Mouse (Mus musculus) testis, adult 2 months (tissue): Measurements from ENCODE around the gene Ankrd13d. TPM values are rescaled to one million over a fixed set of nuclear protein-coding genes. Genes with fewer than 3 reads are reported as not detected.

ENCODE experiments used
- H3K27ac ChIP-seq: fragments of 200-500 bp; 2 replicates; pipeline ENCODE4 v1.5.1; 2012; ENCODE audit warnings: low read depth, low read length; ENCODE audit not compliant: control insufficient read depth, insufficient read depth
- H3K27me3 ChIP-seq: fragments of 200-500 bp; 2 replicates; pipeline ENCODE4 v1.6.1; 2012; ENCODE audit warnings: mild to moderate bottlenecking, low read length, moderate library complexity; ENCODE audit not compliant: control insufficient read depth, insufficient read depth
- H3K36me3 ChIP-seq: fragments of 200-500 bp; 2 replicates; pipeline ENCODE4 v1.6.1; 2012; ENCODE audit warnings: mild to moderate bottlenecking, low read length; ENCODE audit not compliant: control insufficient read depth, insufficient read depth
- H3K4me1 ChIP-seq: fragments of 200-500 bp; 2 replicates; pipeline ENCODE4 v1.6.1; 2012; ENCODE audit warnings: low read length; ENCODE audit not compliant: control insufficient read depth, insufficient read depth
- H3K4me3 ChIP-seq: fragments of 200-500 bp; 2 replicates; pipeline ENCODE4 v1.5.1; 2012; ENCODE audit warnings: low read depth, mild to moderate bottlenecking, low read length, moderate library complexity, mixed read lengths; ENCODE audit not compliant: control insufficient read depth
- CTCF ChIP-seq: fragments of 200-500 bp; IDR thresholded peaks from 2 replicates; pipeline ENCODE4 v1.5.1; 2012; ENCODE audit warnings: low read depth, mild to moderate bottlenecking, inconsistent platforms, low read length, moderate library complexity; ENCODE audit not compliant: control insufficient read depth, insufficient read depth, insufficient replicate concordance
- POLR2A ChIP-seq: fragments of 200-500 bp; IDR thresholded peaks from 2 replicates; pipeline ENCODE4 v1.6.1; 2012; ENCODE audit warnings: low read depth, mild to moderate bottlenecking, inconsistent platforms, low read length, moderate library complexity; ENCODE audit not compliant: control insufficient read depth
- polyA plus RNA-seq: library from polyadenylated mRNA; depleted of rRNA; stranded (reverse); fragments of >200 nt; gene quantifications from 2 replicates; pipeline ENCODE4 v1.2.3, GENCODE M21; 2012

Gene Ankrd13d
- polyA plus RNA-seq, 1 experiment, result 6.1 TPM

DNA sequence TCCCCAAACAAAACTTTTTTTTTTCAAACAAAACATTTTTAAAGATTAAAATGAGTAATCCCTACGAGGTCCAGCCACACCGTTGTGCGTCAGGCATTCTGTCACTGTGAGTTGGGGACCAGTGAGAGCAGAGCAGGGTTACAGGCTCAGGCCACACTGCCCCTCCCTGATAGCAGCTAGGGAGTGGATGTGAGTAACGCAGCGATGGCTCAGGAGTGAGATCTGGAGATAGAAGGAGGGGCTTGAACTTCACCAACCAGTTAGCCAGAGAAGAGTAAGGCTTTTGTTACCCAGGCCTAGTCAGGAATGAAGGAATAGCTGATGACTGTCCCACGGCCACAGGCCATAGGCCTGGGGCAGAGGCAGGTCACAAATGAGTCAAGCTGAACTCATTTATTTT, 38.2 kb downstream of the Ankrd13d start:
- TF ChIP-seq POLR2A (no peak), CTCF (no peak)
- Histone ChIP-seq H3K4me1 (no peaks in the 10 kb centered on the region), H3K27ac (no peak overlapping the region), H3K4me3 (no peak overlapping the region), H3K27me3 (no peaks in the 10 kb centered on the region), H3K36me3 (no peaks in the 10 kb centered on the region; the same call in 1 of the 2 replicates)

DNA sequence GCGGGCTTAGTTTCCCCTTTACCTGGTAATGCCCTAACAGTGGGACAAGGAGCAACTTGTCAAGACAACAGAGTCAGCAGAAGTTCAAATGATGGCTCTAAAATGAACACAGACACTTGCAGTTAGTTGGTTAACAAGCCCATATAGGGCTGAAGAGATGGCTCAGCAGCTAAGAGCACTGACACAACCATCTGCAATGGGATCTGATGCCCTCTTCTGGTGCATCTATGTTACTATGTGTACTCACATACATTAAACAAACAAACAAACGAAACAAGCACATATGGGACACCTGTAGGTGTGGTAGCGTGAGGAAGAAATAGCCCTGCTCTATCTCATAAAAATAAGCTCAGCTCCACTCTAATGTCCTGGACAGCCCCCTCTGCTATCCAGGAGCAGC, 40.5 kb downstream of the Ankrd13d start:
- Histone ChIP-seq H3K4me1 (no peaks in the 10 kb centered on the region), H3K4me3 (no peak overlapping the region), H3K27ac (no peak overlapping the region), H3K27me3 (no peaks in the 10 kb centered on the region), H3K36me3 (no peaks in the 10 kb centered on the region; the same call in 1 of the 2 replicates)
- TF ChIP-seq POLR2A (no peak), CTCF (no peak)

DNA sequence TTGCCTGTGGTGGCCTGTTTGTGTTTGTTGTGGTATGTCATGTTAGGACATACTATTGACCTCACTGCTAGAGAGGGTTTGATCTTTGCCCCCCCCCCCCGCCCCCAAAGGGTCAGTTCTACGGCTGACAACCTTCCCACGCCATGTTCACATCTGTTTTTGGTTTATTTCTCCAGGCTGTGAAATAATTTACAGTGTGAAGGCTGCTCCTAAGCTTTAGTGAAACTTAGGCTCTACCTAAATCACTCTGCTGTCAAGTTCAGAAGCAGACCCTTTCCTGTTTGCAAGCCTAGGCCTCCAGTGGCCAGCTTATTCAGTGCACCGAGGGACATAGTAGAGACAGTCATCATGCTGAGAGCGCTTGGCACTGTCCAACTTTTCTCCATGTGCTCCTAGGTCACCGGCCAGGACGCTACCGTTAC, 42.7 kb downstream of the Ankrd13d start:
- H3K27me3 ChIP-seq, result no peaks in the 10 kb centered on the region
- H3K27ac ChIP-seq, result no peak overlapping the region
- H3K4me3 ChIP-seq, result no peak overlapping the region
- no peaks in the 10 kb centered on the region for H3K4me1 ChIP-seq
- TF ChIP-seq POLR2A, result no peak
- no peak for TF ChIP-seq CTCF
- no peaks in the 10 kb centered on the region; the same call in 1 of the 2 replicates for H3K36me3 ChIP-seq

DNA sequence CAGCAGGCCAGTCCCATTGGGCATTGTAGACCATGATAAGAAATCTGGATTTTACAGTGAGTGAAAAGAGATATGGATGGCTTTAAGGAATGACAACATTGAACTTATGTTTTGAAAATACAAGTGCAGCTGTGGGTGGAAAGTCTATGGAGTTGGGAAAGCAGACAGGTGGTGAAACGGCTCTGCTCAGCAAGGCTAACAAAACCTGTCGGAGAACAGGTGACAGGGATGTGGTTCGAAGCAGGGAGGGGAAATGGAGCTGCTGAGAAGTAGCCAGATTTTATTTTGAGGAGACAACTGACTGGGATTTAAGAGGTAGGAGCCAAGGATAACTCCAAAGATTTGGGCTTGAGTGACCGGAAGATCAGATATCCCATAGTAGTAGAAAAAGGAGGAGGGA, 48.4 kb downstream of the Ankrd13d start:
- no peak for TF ChIP-seq CTCF
- TF ChIP-seq POLR2A, result no peak
- Histone ChIP-seq H3K4me1 (peaks cover 12% of the 10 kb centered on the region), H3K27me3 (no peaks in the 10 kb centered on the region), H3K36me3 (no peaks in the 10 kb centered on the region), H3K27ac (no peak overlapping the region), H3K4me3 (no peak overlapping the region)

DNA sequence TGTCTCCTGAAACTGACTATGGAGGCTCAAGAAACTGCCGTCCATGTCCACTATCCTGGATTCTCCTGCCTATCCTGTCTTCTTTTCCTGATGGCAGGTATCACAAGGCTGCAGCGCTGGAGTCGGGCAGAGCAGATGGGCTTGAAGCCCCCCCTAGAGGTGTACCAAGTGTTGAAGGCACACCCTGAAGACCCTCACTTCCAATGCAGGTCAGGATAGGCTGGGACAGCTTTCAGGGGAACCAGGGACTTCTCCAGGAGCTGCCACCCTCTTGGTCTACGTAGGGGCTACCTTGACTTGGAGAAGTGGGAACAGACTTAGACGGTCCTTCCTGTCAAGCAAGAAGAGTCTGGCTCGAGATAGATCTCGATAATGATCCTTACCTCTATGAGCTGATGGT, 50.3 kb downstream of the Ankrd13d start:
- no peak overlapping the region for H3K4me3 ChIP-seq

DNA sequence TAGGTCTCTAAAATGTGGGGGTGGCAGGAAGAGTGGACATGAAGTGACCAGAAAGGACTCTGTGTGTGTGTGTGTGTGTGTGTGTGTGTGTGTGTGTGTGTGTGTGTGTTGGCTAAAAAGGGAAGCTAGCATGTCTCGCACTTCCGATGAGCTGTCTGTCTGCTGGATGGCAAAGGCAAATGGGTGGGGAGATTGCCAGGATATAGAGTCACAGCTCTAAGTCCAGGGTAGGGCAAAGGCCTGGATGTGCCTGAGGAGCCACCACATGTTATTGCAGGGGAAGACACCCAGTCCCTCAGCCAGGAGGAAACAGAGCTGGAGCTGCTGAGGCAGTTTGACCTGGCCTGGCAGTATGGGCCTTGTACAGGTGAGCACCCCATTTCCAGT, 50.8 kb downstream of the Ankrd13d start:
- Histone ChIP-seq H3K36me3 (no peaks in the 10 kb centered on the region), H3K27ac (no peak overlapping the region), H3K4me3 (peak overlapping the region; percentile 44; the same call in 1 of the 2 replicates), H3K27me3 (no peaks in the 10 kb centered on the region), H3K4me1 (peaks cover 12% of the 10 kb centered on the region)
- TF ChIP-seq POLR2A, result no peak

More for the DNA sequence above, 50.3 kb downstream of the Ankrd13d start:
- Histone ChIP-seq H3K4me1 (peaks cover 12% of the 10 kb centered on the region), H3K27me3 (no peaks in the 10 kb centered on the region), H3K27ac (no peak overlapping the region), H3K36me3 (no peaks in the 10 kb centered on the region)
- TF ChIP-seq CTCF (no peak), POLR2A (no peak)

DNA sequence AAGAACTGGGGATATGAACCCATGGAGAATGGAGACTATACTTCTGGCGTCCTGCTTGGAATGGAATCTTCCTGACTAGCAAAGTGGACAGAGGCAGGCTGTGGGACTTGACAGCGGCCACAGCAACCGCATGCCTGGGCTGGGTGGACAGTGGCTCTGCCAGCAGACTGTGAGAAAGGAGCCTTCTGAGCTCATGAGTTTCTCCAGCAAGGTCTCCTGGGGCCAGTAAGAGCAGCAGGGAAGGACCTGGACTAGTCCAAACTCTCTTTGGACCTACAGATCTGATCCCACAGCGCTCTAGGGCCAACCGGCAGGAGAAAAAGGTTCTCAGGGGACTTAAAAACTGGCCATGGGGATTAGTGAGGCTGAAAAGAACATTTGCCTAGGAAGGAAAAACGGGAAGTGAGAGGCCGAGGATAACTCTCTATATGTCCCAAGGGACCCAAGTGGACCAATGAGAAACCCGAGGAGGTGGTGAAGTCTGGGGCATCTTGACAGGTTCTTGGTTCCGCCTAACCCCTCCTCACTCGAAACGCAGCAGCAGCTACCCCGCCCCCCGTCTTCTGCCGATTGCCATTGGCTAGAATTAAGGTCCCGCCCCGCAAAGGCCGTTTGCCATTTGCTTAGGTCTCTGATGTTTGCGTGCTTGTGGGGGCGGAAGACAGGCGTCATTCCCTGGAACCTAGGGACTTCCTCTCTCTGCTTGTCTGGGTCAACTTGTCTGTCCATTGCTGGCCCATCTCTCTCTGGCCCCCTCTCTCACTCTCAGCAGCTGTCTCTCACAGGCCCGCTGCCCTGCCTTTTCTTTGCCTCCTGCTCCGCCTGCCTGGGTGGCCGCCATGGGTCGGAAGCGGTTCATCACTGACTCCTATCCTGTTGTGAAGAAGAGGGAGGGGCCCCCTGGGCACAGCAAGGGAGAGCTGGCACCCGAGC, 51.4 kb downstream of the Ankrd13d start, which contains the start of gene Pold4:
TSS of gene Pold4 (plus strand) at position 647 of the 933 bp plus-strand sequence.
- Histone ChIP-seq H3K36me3 (no peaks in the 10 kb centered on the region; the same call in 1 of the 2 replicates), H3K4me3 (peak within 1 kb of the TSS; percentile 44), H3K27ac (peak within 1 kb of the TSS; percentile 69), H3K4me1 (peaks cover 12% of the 10 kb centered on the region), H3K27me3 (no peaks in the 10 kb centered on the region)
- TF ChIP-seq POLR2A (peak; percentile 51; the same call in 1 of the 2 replicates), CTCF (no peak)
